Mouse (Mus musculus): ENCODE results near the gene Gsdma3. TPM values are rescaled to one million over a fixed set of nuclear protein-coding genes. Genes with fewer than 3 reads are reported as not detected.
"Not testable (repeated sequence)": the region's sequence is repeated elsewhere in the genome, so short reads cannot be mapped to it uniquely, and the experiment has no call there.

Gene Gsdma3
- polyA plus RNA-seq, 1 experiment: not detected

DNA sequence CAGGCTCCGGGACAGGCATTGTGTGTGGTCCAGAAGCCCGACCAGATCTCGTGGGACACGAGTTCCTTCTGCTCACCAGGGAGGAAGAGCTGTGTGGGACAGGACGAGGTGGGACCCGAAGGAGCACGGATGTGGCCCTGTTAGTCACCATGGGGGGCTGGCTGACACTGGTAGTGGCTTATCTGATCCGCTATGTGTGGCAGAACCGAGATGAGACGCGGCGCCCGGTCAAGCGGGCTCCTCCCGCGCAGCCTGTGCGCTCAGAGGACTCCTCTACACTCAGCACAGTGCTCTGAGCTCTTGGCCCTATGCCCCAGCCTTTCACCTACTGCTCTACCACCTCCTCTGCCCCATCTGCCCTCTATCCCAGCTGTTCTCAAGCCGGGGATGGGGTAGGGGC lies 26.9 kb upstream of the Gsdma3 start:
- 13% methylated on average over 18 of the region's 18 CpGs for WGBS
- Histone ChIP-seq H3K4me3 (replicated peaks; ENCODE audit: control insufficient read depth, low read depth, low read length) (no peak overlapping the region), H3K4me1 (ENCODE audit: control insufficient read depth, insufficient read depth, low read length) (no peaks in the 10 kb centered on the region; the same call in 1 of the 2 replicates), H3K27ac (ENCODE audit: control insufficient read depth, insufficient read depth, low read depth, low read length, poor library complexity) (no peak overlapping the region)
- no peak for TF ChIP-seq CTCF (IDR thresholded peaks at IDR 0.05; ENCODE audit: control insufficient read depth, insufficient read depth, low read length)
- TF ChIP-seq POLR2A (IDR thresholded peaks at IDR 0.05; ENCODE audit: borderline replicate concordance, control insufficient read depth, low read depth, low read length): no peak

DNA sequence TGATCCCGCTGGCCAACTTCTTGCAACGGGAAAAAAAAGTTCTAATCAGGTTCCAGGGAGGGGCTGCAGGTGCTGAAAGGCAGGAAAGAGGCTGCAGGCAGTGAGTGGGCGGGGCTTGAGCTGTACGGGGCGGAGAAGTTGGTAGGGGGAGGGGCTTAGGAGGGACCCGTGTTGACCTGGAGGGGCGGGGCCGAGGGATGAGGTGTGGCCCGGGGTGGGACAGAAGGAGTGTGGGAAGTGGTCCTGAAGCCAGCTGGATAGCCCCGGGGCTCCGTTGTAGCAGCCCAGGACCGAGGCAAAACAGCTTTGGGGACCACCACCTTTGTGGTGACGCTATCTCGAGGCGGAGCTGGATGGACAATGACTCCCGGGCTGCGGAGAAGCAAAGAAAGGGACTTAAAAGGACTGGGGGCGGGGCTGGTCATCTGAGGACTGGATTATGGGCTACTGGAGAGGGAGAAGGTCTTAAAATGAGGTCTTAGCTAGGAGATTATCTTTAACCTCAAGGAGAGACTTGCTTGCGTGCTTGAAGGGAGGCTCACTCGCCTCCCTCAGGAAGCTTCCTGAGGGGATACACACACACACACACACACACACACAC lies 24.0 kb upstream of the Gsdma3 start:
- 6% methylated on average over 20 of the region's 20 CpGs for WGBS
- TF ChIP-seq POLR2A (IDR thresholded peaks at IDR 0.05; ENCODE audit: borderline replicate concordance, control insufficient read depth, low read depth, low read length) (no peak), CTCF (IDR thresholded peaks at IDR 0.05; ENCODE audit: control insufficient read depth, insufficient read depth, low read length) (no peak)
- Histone ChIP-seq H3K4me1 (ENCODE audit: control insufficient read depth, insufficient read depth, low read length) (no peaks in the 10 kb centered on the region), H3K27ac (ENCODE audit: control insufficient read depth, insufficient read depth, low read depth, low read length, poor library complexity) (no peak overlapping the region), H3K4me3 (replicated peaks; ENCODE audit: control insufficient read depth, low read depth, low read length) (no peak overlapping the region)

DNA sequence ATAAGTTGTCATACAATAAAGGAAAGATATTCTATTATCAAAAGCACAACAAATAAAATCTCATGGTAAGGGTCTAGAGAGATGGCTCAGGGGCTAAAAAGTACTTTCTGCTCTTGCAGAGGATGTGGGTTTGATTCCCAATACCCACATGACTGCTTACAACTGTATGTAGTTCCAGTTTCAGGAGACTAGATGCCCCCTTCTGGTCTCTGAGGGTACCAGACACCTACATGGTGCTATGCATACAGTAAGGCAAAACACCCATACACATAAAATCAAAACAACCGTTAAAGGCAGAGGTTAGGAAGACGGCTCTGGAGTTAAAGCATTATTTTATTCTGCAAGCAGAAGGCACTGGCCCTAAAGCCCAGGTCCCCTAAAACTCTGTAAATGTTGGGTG lies 22.2 kb upstream of the Gsdma3 start:
- Histone ChIP-seq H3K4me3 (replicated peaks; ENCODE audit: control insufficient read depth, low read depth, low read length) (no peak overlapping the region), H3K4me1 (ENCODE audit: control insufficient read depth, insufficient read depth, low read length) (no peaks in the 10 kb centered on the region), H3K27ac (ENCODE audit: control insufficient read depth, insufficient read depth, low read depth, low read length, poor library complexity) (no peak overlapping the region)
- 71% methylated on average over 2 of the region's 2 CpGs for WGBS
- no peak for TF ChIP-seq CTCF (IDR thresholded peaks at IDR 0.05; ENCODE audit: control insufficient read depth, insufficient read depth, low read length)
- no peak for TF ChIP-seq POLR2A (IDR thresholded peaks at IDR 0.05; ENCODE audit: borderline replicate concordance, control insufficient read depth, low read depth, low read length)

DNA sequence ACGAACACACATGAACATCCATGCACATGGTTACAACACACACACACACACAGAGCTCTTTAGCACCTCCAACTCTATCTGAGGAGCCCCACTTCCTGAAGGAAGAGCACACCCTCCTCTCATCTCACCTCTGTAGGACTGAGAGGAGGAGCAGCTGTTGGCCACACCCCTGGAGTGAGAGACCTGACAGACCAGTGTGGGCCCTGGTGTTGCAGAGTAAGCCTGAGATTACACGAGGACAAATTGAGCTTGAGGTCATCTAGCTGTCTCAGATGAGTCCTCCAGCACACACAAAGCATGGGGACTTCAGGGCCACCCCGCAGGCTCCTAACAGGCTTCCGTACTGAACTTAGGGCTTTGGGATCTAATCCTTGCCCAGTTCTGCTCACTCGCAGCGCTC lies 21.2 kb upstream of the Gsdma3 start:
- H3K27ac ChIP-seq (ENCODE audit: control insufficient read depth, insufficient read depth, low read depth, low read length, poor library complexity); H3K4me3 ChIP-seq (replicated peaks; ENCODE audit: control insufficient read depth, low read depth, low read length); H3K4me1 ChIP-seq (ENCODE audit: control insufficient read depth, insufficient read depth, low read length): not testable (repeated sequence)
- 71% methylated on average over 6 of the region's 6 CpGs for WGBS

- TF ChIP-seq CTCF (IDR thresholded peaks at IDR 0.05; ENCODE audit: control insufficient read depth, insufficient read depth, low read length) (no peak), POLR2A (IDR thresholded peaks at IDR 0.05; ENCODE audit: borderline replicate concordance, control insufficient read depth, low read depth, low read length) (no peak)
- no peak overlapping the region for H3K27ac ChIP-seq (ENCODE audit: control insufficient read depth, insufficient read depth, low read depth, low read length, poor library complexity)
- no peak overlapping the region for H3K4me3 ChIP-seq (replicated peaks; ENCODE audit: control insufficient read depth, low read depth, low read length)
- WGBS: 5% methylated on average over 3 of the region's 3 CpGs
- H3K4me1 ChIP-seq (ENCODE audit: control insufficient read depth, insufficient read depth, low read length): no peaks in the 10 kb centered on the region
Observed at GRCm38 (mm10) chr11:98606763-98607162, 19.4 kb upstream of the Gsdma3 start.

DNA sequence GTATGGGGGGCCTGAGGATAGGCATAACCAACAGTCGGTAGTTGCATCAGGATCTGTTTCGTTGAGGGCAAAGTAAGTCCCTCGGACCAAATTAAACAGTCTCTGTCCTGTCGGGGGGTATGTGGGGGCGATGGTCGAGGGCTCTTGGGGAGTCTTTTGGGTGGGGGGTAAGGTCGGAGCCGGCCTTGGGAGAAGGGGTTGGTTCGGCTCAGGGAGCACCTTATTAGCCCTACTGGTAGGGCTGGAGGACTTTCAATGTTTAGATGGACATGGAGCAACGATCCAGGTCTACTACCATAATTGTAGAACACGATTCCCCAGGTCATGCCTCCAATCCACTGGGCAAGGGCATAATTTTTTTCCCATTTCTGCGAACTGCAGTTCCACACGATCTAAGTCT lies 5.4 kb upstream of the Gsdma3 start:
- WGBS: 90% methylated on average over 13 of the region's 13 CpGs
- TF ChIP-seq POLR2A (IDR thresholded peaks at IDR 0.05; ENCODE audit: borderline replicate concordance, control insufficient read depth, low read depth, low read length) (no peak), CTCF (IDR thresholded peaks at IDR 0.05; ENCODE audit: control insufficient read depth, insufficient read depth, low read length) (no peak)
- Histone ChIP-seq H3K4me3 (replicated peaks; ENCODE audit: control insufficient read depth, low read depth, low read length) (no peak overlapping the region), H3K4me1 (ENCODE audit: control insufficient read depth, insufficient read depth, low read length) (no peaks in the 10 kb centered on the region), H3K27ac (ENCODE audit: control insufficient read depth, insufficient read depth, low read depth, low read length, poor library complexity) (no peak overlapping the region)

GRCm38 (mm10) chr11:98623981-98624380 lies 2.2 kb upstream of the Gsdma3 start:
- H3K4me3 ChIP-seq (replicated peaks; ENCODE audit: control insufficient read depth, low read depth, low read length); H3K4me1 ChIP-seq (ENCODE audit: control insufficient read depth, insufficient read depth, low read length); H3K27ac ChIP-seq (ENCODE audit: control insufficient read depth, insufficient read depth, low read depth, low read length, poor library complexity): not testable (repeated sequence)
- WGBS: 72% methylated on average over 6 of the region's 6 CpGs

DNA sequence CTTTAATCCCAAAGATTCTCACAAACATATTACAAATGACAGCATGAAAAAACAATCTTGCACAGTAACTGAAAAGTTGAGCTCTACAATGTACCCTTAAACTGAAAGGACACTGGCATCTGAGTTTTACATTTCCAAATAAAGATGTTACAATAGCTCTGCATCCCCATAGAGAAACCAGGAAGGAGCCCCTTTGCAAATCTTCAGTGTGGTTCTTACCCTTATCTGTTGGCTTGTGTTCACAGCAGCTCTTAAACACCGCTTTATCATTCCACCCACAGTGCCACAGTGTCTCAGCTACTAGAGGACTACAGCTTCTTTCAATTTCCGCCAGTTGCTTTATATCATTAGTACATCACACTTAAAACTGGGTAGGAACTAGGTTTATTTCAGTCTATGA lies 1.8 kb upstream of the Gsdma3 start:
- not testable (repeated sequence) for H3K4me1 ChIP-seq (ENCODE audit: control insufficient read depth, insufficient read depth, low read length); H3K27ac ChIP-seq (ENCODE audit: control insufficient read depth, insufficient read depth, low read depth, low read length, poor library complexity); H3K4me3 ChIP-seq (replicated peaks; ENCODE audit: control insufficient read depth, low read depth, low read length)
- WGBS: 72% methylated on average over 2 of the region's 2 CpGs

GRCm38 (mm10) chr11:98628706-98629105 lies 2.5 kb downstream of the Gsdma3 start:
- H3K4me1 ChIP-seq (ENCODE audit: control insufficient read depth, insufficient read depth, low read length): no peaks in the 10 kb centered on the region
- H3K27ac ChIP-seq (ENCODE audit: control insufficient read depth, insufficient read depth, low read depth, low read length, poor library complexity): no peak overlapping the region
- 92% methylated on average over 3 of the region's 3 CpGs for WGBS
- H3K4me3 ChIP-seq (replicated peaks; ENCODE audit: control insufficient read depth, low read depth, low read length): no peak overlapping the region
- TF ChIP-seq CTCF (IDR thresholded peaks at IDR 0.05; ENCODE audit: control insufficient read depth, insufficient read depth, low read length) (no peak), POLR2A (IDR thresholded peaks at IDR 0.05; ENCODE audit: borderline replicate concordance, control insufficient read depth, low read depth, low read length) (no peak)
